Mouse (Mus musculus): ENCODE results near the gene Vmn1r177. TPM values are rescaled to one million over a fixed set of nuclear protein-coding genes. Genes with fewer than 3 reads are reported as not detected.

Vmn1r177 gene
- polyA plus RNA-seq (2014; fragmentation: Illumina TruSeq; extraction: RNeasy Lipid Tissue Mini Kit (QIAGEN cat#74804); ENCODE audit: low read depth, low replicate concordance) = not detected

GRCm38 (mm10) chr7:23866349-23866748 lies at the start of gene Vmn1r177:
Gene Vmn1r177, minus strand, starts transcription at chr7:23866449.

GRCm38 (mm10) chr7:23891709-23892108 lies 25.5 kb upstream of the Vmn1r177 start, which contains the start of gene Vmn1r178:
Gene Vmn1r178, plus strand, starts transcription at chr7:23892009.

GRCm38 (mm10) chr7:23837272-23837671 lies 29.0 kb downstream of the Vmn1r177 start, which contains the start of gene Vmn1r176:
Gene Vmn1r176, minus strand, starts transcription at chr7:23837372.

Other genes starting within 250 kb of the Vmn1r177 start
- not detected for gene Vmn1r171, start 235.7 kb downstream of the Vmn1r177 start, polyA plus RNA-seq (2014; fragmentation: Illumina TruSeq; extraction: RNeasy Lipid Tissue Mini Kit (QIAGEN cat#74804); ENCODE audit: low read depth, low replicate concordance)
- not detected for gene Vmn1r172, start 208.1 kb downstream of the Vmn1r177 start, polyA plus RNA-seq (2014; fragmentation: Illumina TruSeq; extraction: RNeasy Lipid Tissue Mini Kit (QIAGEN cat#74804); ENCODE audit: low read depth, low replicate concordance)
- not detected for gene Vmn1r173, start 165.7 kb downstream of the Vmn1r177 start, polyA plus RNA-seq (2014; fragmentation: Illumina TruSeq; extraction: RNeasy Lipid Tissue Mini Kit (QIAGEN cat#74804); ENCODE audit: low read depth, low replicate concordance)
- gene Vmn1r174, start 114.2 kb downstream of the Vmn1r177 start, polyA plus RNA-seq (2014; fragmentation: Illumina TruSeq; extraction: RNeasy Lipid Tissue Mini Kit (QIAGEN cat#74804); ENCODE audit: low read depth, low replicate concordance) = not detected
- not detected for gene Vmn1r175, start 55.8 kb downstream of the Vmn1r177 start, polyA plus RNA-seq (2014; fragmentation: Illumina TruSeq; extraction: RNeasy Lipid Tissue Mini Kit (QIAGEN cat#74804); ENCODE audit: low read depth, low replicate concordance)
- gene Vmn1r176, start 29.1 kb downstream of the Vmn1r177 start, polyA plus RNA-seq (2014; fragmentation: Illumina TruSeq; extraction: RNeasy Lipid Tissue Mini Kit (QIAGEN cat#74804); ENCODE audit: low read depth, low replicate concordance) = not detected
- gene Vmn1r178, start 25.6 kb upstream of the Vmn1r177 start, polyA plus RNA-seq (2014; fragmentation: Illumina TruSeq; extraction: RNeasy Lipid Tissue Mini Kit (QIAGEN cat#74804); ENCODE audit: low read depth, low replicate concordance) = not detected
- gene Vmn1r179, start 60.5 kb upstream of the Vmn1r177 start, polyA plus RNA-seq (2014; fragmentation: Illumina TruSeq; extraction: RNeasy Lipid Tissue Mini Kit (QIAGEN cat#74804); ENCODE audit: low read depth, low replicate concordance) = not detected
- gene Vmn1r180, start 84.2 kb upstream of the Vmn1r177 start, polyA plus RNA-seq (2014; fragmentation: Illumina TruSeq; extraction: RNeasy Lipid Tissue Mini Kit (QIAGEN cat#74804); ENCODE audit: low read depth, low replicate concordance) = not detected
- not detected for gene Vmn1r181, start 108.2 kb upstream of the Vmn1r177 start, polyA plus RNA-seq (2014; fragmentation: Illumina TruSeq; extraction: RNeasy Lipid Tissue Mini Kit (QIAGEN cat#74804); ENCODE audit: low read depth, low replicate concordance)
- not detected for gene V1rd19, start 135.2 kb upstream of the Vmn1r177 start, polyA plus RNA-seq (2014; fragmentation: Illumina TruSeq; extraction: RNeasy Lipid Tissue Mini Kit (QIAGEN cat#74804); ENCODE audit: low read depth, low replicate concordance)
- not detected for gene Vmn1r183, start 186.8 kb upstream of the Vmn1r177 start, polyA plus RNA-seq (2014; fragmentation: Illumina TruSeq; extraction: RNeasy Lipid Tissue Mini Kit (QIAGEN cat#74804); ENCODE audit: low read depth, low replicate concordance)
- 10.3 TPM for gene Zfp180, start 215.5 kb upstream of the Vmn1r177 start, polyA plus RNA-seq (2014; fragmentation: Illumina TruSeq; extraction: RNeasy Lipid Tissue Mini Kit (QIAGEN cat#74804); ENCODE audit: low read depth, low replicate concordance)
- gene Zfp112, start 245.9 kb upstream of the Vmn1r177 start, polyA plus RNA-seq (2014; fragmentation: Illumina TruSeq; extraction: RNeasy Lipid Tissue Mini Kit (QIAGEN cat#74804); ENCODE audit: low read depth, low replicate concordance) = 0.89 TPM

Measured in kidney, adult 10 weeks (tissue).